Mouse (Mus musculus): ENCODE data around the gene Rbm39.
"Not testable (repeated sequence)": the region's sequence is repeated elsewhere in the genome, so short reads cannot be mapped to it uniquely, and the experiment has no call there.

Rbm39 gene

DNA sequence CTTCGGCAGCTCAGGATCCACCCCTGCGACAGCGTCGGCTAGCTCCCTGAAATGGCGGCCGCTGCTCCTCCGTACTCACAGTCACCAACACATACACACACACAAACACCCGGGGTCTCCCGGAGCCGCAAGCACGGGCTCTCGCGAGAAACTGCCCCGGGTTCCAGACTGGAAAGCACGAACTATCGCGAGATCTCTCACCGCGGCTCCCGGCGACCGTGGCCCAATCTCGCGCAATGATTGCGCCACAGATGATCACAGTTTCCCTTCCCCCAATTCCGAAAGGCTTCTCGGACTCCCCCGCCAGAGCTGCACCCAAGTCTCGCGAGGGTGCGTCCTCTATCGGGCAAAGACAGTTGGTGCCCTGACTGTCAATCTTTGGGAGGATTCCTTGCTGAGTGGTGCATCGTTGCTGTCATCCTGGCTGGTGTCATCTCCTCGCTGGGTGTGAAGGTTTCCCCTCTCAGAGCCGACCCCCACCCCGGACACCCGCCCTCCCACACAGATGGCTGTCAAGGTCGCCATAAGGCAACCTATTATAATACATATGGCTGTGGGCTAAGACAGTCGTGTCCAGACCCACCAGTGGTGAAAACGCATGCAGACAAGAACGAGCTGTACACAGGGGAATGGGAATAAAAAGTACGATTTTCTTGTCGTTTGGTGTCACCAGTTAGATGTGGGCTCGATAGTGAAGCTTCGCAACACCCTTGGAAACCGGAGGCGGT, at the start of gene Rbm39:
Gene Rbm39 (minus strand): TSS at position 145 of the 728 bp plus-strand sequence.
- DNase-seq (ENCODE audit: low spot score): peak; percentile 100

- no peak for DNase-seq (ENCODE audit: low spot score)
Observed at GRCm38 (mm10) chr2:156229171-156229570, 49.1 kb upstream of the Rbm39 start.

GRCm38 (mm10) chr2:156227689-156228088, 47.7 kb upstream of the Rbm39 start:
- DNase-seq (ENCODE audit: low spot score): no peak

- no peak for DNase-seq (ENCODE audit: low spot score)
Observed at GRCm38 (mm10) chr2:156224043-156224442, 44.0 kb upstream of the Rbm39 start.

- no peak for DNase-seq (ENCODE audit: low spot score)
Observed at GRCm38 (mm10) chr2:156222100-156222499, 42.1 kb upstream of the Rbm39 start.

GRCm38 (mm10) chr2:156217786-156218185, 37.7 kb upstream of the Rbm39 start:
- no peak for DNase-seq (ENCODE audit: low spot score)

DNA sequence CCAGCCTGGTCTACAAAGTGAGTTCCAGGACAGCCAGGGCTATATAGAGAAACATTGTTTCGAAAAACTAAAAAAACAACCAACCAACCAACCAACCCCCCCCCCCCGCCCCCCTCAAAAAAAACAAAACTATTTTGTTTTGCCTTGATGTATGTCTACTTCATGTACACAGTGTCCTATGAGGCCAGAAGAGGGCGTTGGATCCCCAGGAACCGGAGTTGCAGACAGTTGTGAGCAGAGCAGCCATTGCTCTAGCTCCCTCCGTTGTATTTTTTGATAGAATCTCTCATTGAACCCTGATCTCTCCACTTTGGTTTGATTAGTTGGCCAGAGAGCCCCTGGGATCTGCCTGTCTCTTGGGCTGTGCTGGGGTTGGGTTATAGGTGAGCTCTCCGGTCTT, 23.9 kb upstream of the Rbm39 start:
- no peak for DNase-seq (ENCODE audit: low spot score)

DNA sequence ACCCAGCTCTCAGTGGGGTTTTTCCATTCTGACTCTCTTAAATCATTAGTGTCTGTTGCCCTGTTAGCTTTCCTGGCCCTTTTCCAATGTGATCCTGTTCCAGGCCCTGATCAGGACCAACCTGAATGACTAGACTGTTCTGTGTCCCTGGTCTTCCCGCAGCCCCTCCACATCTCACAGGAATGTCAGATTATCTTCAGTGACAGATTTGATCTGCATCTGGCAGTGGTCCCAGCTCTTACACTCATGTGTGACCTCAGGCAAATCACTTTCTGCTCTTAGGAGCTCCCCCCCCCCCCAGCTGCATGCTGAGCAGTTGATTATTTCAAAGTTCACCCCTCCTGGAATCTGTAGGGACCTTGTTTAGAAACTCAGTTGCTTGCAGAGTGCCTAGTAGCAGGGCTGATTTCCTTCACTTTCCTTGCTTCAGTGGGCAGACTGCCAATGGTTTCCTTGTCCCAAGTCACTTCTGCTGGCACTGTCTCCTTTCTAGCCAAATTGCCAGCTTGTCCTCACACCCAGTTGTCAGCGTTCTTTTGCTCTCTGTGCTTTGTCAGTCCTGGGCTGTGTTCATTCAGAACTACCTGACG, 22.9 kb upstream of the Rbm39 start:
- DNase-seq (ENCODE audit: low spot score): peak; percentile 98

DNA sequence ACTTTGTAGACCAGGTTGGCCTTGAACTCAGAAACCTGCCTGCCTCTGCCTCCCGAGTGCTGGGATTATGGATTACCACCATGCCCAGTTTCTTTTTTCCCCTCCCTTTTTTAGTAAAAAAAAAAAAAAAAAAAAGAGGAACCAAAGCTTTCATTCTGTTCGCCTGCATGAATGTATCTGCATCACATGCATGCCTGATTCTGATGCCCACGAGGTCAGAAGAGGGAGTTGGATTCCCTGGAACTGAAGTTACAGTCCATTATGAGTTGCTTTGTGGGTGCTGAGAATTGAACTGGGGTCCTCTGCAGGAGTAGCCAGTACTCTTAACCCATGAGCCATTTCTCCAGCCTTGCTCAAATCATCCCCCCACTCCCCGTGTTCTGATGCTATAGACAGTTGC, 21.4 kb upstream of the Rbm39 start:
- DNase-seq (ENCODE audit: low spot score): no peak

GRCm38 (mm10) chr2:156199944-156200343, 19.9 kb upstream of the Rbm39 start:
- DNase-seq (ENCODE audit: low spot score): peak; percentile 53

GRCm38 (mm10) chr2:156197129-156197911, 17.3 kb upstream of the Rbm39 start:
- no peak for DNase-seq (ENCODE audit: low spot score)

GRCm38 (mm10) chr2:156196302-156197128, 16.5 kb upstream of the Rbm39 start, which contains the start of gene Phf20:
Gene Phf20 (plus strand): TSS chr2:156196466.
- peak; percentile 97 for DNase-seq (ENCODE audit: low spot score)

DNA sequence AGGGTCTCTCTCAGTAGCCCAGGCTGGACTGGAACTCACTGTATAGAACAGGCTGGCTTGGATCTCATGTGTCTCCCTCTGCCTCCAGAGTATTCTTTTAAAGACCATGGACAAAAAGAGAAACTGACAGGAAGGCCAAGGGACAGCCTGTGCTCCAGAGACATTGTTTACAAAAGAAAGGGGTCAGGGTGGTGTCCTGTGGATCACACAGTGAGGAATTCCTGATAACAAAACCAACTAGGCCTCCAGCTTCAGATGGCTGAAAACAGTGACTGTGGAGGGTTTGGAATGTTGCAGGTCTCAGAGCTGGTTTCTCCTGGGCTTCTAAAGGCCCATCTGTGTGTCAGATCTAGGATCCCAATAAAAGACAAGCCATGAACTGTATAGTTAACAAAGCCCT, 14.5 kb upstream of the Rbm39 start:
- DNase-seq (ENCODE audit: low spot score): no peak

DNA sequence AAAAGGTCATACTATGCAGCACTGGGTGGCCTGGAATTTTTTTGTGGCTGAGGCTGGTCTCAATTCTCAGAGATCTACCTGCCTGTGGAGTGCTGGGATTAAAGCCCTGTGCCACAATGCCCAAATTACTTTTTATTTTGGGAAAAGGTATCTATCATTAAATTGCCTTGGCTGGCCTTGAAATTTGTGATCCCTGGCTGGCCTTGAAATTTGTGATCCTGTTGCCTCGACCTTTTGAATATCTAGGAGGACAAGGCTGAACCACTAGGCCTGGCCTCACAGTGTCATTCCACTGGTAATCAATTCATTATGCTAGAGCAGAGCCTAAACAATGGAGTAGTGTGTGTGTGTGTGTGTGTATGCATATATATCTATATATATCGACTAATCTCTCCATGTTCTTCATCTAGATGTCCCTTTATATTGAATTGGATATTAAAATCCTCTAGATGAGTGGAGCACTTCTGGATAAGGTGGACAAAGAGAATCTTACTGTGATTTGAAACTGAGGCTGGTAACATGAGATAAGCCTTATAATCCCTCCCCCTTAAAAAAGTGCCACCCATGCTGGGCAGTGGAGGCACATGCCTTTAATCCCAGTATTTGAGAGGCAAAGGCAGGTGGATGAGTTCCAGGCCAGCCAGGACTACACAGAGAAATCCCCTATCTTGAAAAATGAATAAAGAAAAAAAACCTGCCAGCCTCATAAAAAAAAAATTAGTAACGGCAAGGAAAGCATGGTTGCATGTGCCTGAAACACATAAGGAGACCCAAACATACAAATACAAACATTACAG, 13.2 kb upstream of the Rbm39 start:
- DNase-seq (ENCODE audit: low spot score): no peak

- no peak for DNase-seq (ENCODE audit: low spot score)
Observed at GRCm38 (mm10) chr2:156192068-156192467, 12.0 kb upstream of the Rbm39 start.

DNA sequence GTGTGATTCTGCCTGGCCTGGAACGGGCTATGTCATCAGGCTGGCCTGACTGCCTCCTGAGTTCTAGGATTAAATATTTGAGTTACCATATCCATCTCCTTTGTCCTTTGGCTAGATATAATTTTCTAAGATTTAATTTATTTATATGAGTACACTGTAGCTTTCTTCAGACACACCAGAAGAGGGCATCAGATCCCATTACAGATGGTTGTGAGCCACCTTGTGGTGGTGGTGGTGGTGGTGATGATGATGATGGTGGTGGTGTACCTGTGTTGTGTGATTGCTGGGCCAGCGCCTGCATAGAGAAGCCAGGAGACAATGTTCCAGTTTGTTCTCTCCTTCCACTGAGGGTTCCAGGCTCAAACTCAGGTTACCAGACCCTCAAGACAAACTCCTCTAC, 11.5 kb upstream of the Rbm39 start:
- DNase-seq (ENCODE audit: low spot score): no peak

- DNase-seq (ENCODE audit: low spot score): no peak
Observed at GRCm38 (mm10) chr2:156190004-156190896, 10.2 kb upstream of the Rbm39 start.

DNA sequence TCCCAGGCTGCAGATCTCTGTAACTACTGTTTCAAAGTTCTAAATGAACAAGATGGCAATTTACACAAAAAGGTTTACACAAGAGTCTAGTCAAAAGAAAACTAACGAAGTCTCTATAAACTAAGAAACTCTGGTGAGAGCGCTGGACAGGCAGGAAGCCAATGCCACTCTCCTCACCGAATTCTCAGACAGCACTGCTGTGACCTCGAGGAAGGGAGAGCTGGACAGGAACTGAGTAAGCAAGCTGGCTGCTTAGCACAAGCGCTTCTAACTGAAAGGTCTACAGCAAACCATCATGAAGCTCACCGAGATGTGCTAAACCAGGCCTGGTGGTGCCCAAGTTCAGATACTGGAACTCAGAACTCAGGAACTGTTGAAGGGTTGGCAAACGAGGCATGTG, 9.2 kb upstream of the Rbm39 start:
- DNase-seq (ENCODE audit: low spot score): not testable (repeated sequence)

GRCm38 (mm10) chr2:156181592-156181991, 1.6 kb upstream of the Rbm39 start:
- no peak for DNase-seq (ENCODE audit: low spot score)

Measured in adipocyte (in vitro differentiated cells).